Mouse (Mus musculus) lung, embryonic 15.5 days (tissue): Measurements from ENCODE around the gene Eml6. TPM values are rescaled to one million over a fixed set of nuclear protein-coding genes. Genes with fewer than 3 reads are reported as not detected.

Source experiments
- ATAC-seq: fragments of 200-750 bp; cut with Nextera tagmentation; 2 replicates; pipeline ENCODE4 v1.8.0; 2017; ENCODE audit warnings: moderate number of reproducible peaks, borderline replicate concordance; ENCODE audit not compliant: low FRiP score, low TSS enrichment; ENCODE audit errors: extremely low read depth
- H3K27ac ChIP-seq: fragments of 300-500 bp; sonication (generic); 2 replicates; pipeline ENCODE4 v1.5.1; 2015; ENCODE audit warnings: moderate library complexity, mild to moderate bottlenecking, inconsistent platforms
- H3K27me3 ChIP-seq: fragments of 300-500 bp; sonication (generic); 2 replicates; pipeline ENCODE4 v1.6.1; 2015; ENCODE audit warnings: inconsistent platforms
- H3K36me3 ChIP-seq: fragments of 300-500 bp; sonication (generic); 2 replicates; pipeline ENCODE4 v1.6.1; 2015; ENCODE audit warnings: inconsistent platforms
- H3K4me1 ChIP-seq: fragments of 300-500 bp; sonication (generic); 2 replicates; pipeline ENCODE4 v1.6.1; 2015; ENCODE audit warnings: inconsistent platforms
- H3K4me2 ChIP-seq: fragments of 300-500 bp; sonication (generic); 2 replicates; pipeline ENCODE4 v1.6.1; 2015; ENCODE audit warnings: inconsistent platforms, mild to moderate bottlenecking, moderate library complexity
- H3K4me3 ChIP-seq: fragments of 300-500 bp; sonication (generic); 2 replicates; pipeline ENCODE4 v1.5.1; 2015; ENCODE audit warnings: mild to moderate bottlenecking, inconsistent platforms
- H3K9ac ChIP-seq: fragments of 300-500 bp; sonication (generic); 2 replicates; pipeline ENCODE4 v1.6.1; 2015; ENCODE audit warnings: inconsistent platforms
- H3K9me3 ChIP-seq: fragments of 300-500 bp; sonication (generic); 2 replicates; pipeline ENCODE4 v1.6.1; 2016; ENCODE audit warnings: inconsistent platforms
- WGBS: fragments of 180-500 bp; shearing (Covaris S2); methylation state at CpG from one replicate; pipeline ENCODE4 v1.1.7; 2015; 5-methylcytosine and 5-hydroxymethylcytosine counted together
- polyA plus RNA-seq: library from polyadenylated mRNA; unstranded; fragments of >200 nt; fragmentation: Nextera tagmentation; extraction: Ambion mirVana; gene quantifications from 2 replicates; pipeline ENCODE4 v1.2.1, GENCODE M21; 2015

Gene Eml6
- polyA plus RNA-seq, 1 experiment from 2014 or later, result 0.69 TPM

GRCm38 (mm10) chr11:29808173-29808980 lies 217.5 kb downstream of the Eml6 start:
- Histone ChIP-seq H3K36me3 (no peaks in the 10 kb centered on the region), H3K4me1 (no peaks in the 10 kb centered on the region), H3K27me3 (no peaks in the 10 kb centered on the region), H3K9ac (no peak overlapping the region), H3K4me2 (no peak overlapping the region), H3K9me3 (no peaks in the 10 kb centered on the region), H3K4me3 (no peak overlapping the region), H3K27ac (no peak overlapping the region)
- 27% methylated on average over 9 of the region's 9 CpGs for WGBS
- ATAC-seq, result peak; percentile 70; the same call in 1 of the 2 replicates

GRCm38 (mm10) chr11:29807325-29807724 lies 218.5 kb downstream of the Eml6 start:
- WGBS, result 82% methylated on average over 5 of the region's 5 CpGs
- no peak overlapping the region for H3K4me2 ChIP-seq
- no peak overlapping the region for H3K27ac ChIP-seq
- no peak overlapping the region for H3K4me3 ChIP-seq
- no peak overlapping the region for H3K9ac ChIP-seq
- no peaks in the 10 kb centered on the region for H3K36me3 ChIP-seq
- ATAC-seq, result no peak
- H3K27me3 ChIP-seq, result no peaks in the 10 kb centered on the region
- no peaks in the 10 kb centered on the region for H3K4me1 ChIP-seq
- no peaks in the 10 kb centered on the region for H3K9me3 ChIP-seq

- H3K4me1 ChIP-seq, result no peaks in the 10 kb centered on the region
- H3K27ac ChIP-seq, result no peak overlapping the region
- no peaks in the 10 kb centered on the region for H3K27me3 ChIP-seq
- WGBS, result 62% methylated on average over 2 of the region's 2 CpGs
- H3K4me3 ChIP-seq, result no peak overlapping the region
- H3K36me3 ChIP-seq, result no peaks in the 10 kb centered on the region
- ATAC-seq, result no peak
- no peak overlapping the region for H3K4me2 ChIP-seq
- no peaks in the 10 kb centered on the region for H3K9me3 ChIP-seq
- no peak overlapping the region for H3K9ac ChIP-seq
Observed at GRCm38 (mm10) chr11:29801432-29802427, 224.1 kb downstream of the Eml6 start.

- no peaks in the 10 kb centered on the region for H3K4me1 ChIP-seq
- ATAC-seq, result no peak
- no peak overlapping the region for H3K4me2 ChIP-seq
- no peaks in the 10 kb centered on the region for H3K36me3 ChIP-seq
- no peaks in the 10 kb centered on the region for H3K9me3 ChIP-seq
- no peaks in the 10 kb centered on the region for H3K27me3 ChIP-seq
- no peak overlapping the region for H3K27ac ChIP-seq
- no peak overlapping the region for H3K9ac ChIP-seq
- no peak overlapping the region for H3K4me3 ChIP-seq
- WGBS, result 48% methylated on average over 1 of the region's 1 CpGs
Observed at GRCm38 (mm10) chr11:29799839-29800238, 226.0 kb downstream of the Eml6 start.

GRCm38 (mm10) chr11:29795106-29795505 lies 230.7 kb downstream of the Eml6 start:
- H3K27ac ChIP-seq, result no peak overlapping the region

GRCm38 (mm10) chr11:29794475-29794874 lies 231.4 kb downstream of the Eml6 start:
- ATAC-seq, result no peak
- Histone ChIP-seq H3K36me3 (no peaks in the 10 kb centered on the region), H3K27ac (no peak overlapping the region), H3K9me3 (no peaks in the 10 kb centered on the region), H3K4me3 (no peak overlapping the region), H3K27me3 (no peaks in the 10 kb centered on the region), H3K4me2 (no peak overlapping the region), H3K9ac (no peak overlapping the region), H3K4me1 (no peaks in the 10 kb centered on the region)
- WGBS, result 28% methylated on average over 2 of the region's 2 CpGs

More at GRCm38 (mm10) chr11:29795106-29795505, 230.7 kb downstream of the Eml6 start:
- H3K4me2 ChIP-seq, result no peak overlapping the region
- H3K9ac ChIP-seq, result no peak overlapping the region
- H3K36me3 ChIP-seq, result no peaks in the 10 kb centered on the region
- 80% methylated on average over 6 of the region's 6 CpGs for WGBS
- no peaks in the 10 kb centered on the region for H3K9me3 ChIP-seq
- no peak for ATAC-seq
- no peaks in the 10 kb centered on the region for H3K27me3 ChIP-seq
- H3K4me1 ChIP-seq, result no peaks in the 10 kb centered on the region
- H3K4me3 ChIP-seq, result no peak overlapping the region

GRCm38 (mm10) chr11:29790796-29791195 lies 235.0 kb downstream of the Eml6 start:
- H3K4me1 ChIP-seq, result no peaks in the 10 kb centered on the region
- WGBS, result 86% methylated on average over 2 of the region's 2 CpGs
- H3K27ac ChIP-seq, result no peak overlapping the region
- no peak overlapping the region for H3K4me2 ChIP-seq
- H3K36me3 ChIP-seq, result no peaks in the 10 kb centered on the region
- no peaks in the 10 kb centered on the region for H3K27me3 ChIP-seq
- no peak overlapping the region for H3K4me3 ChIP-seq
- H3K9me3 ChIP-seq, result no peaks in the 10 kb centered on the region
- no peak overlapping the region for H3K9ac ChIP-seq
- ATAC-seq, result no peak

GRCm38 (mm10) chr11:29788921-29789638 lies 236.8 kb downstream of the Eml6 start:
- H3K27ac ChIP-seq, result no peak overlapping the region
- WGBS, result 67% methylated on average over 6 of the region's 6 CpGs
- no peaks in the 10 kb centered on the region for H3K36me3 ChIP-seq
- ATAC-seq, result peak; percentile 55; the same call in 1 of the 2 replicates
- H3K4me2 ChIP-seq, result no peak overlapping the region
- no peaks in the 10 kb centered on the region for H3K9me3 ChIP-seq
- H3K9ac ChIP-seq, result no peak overlapping the region
- no peaks in the 10 kb centered on the region for H3K4me1 ChIP-seq
- no peaks in the 10 kb centered on the region for H3K27me3 ChIP-seq
- H3K4me3 ChIP-seq, result no peak overlapping the region

GRCm38 (mm10) chr11:29788499-29788898 lies 237.3 kb downstream of the Eml6 start:
- H3K27me3 ChIP-seq, result no peaks in the 10 kb centered on the region
- 47% methylated on average over 1 of the region's 1 CpGs for WGBS
- H3K36me3 ChIP-seq, result no peaks in the 10 kb centered on the region
- H3K4me3 ChIP-seq, result no peak overlapping the region
- no peaks in the 10 kb centered on the region for H3K9me3 ChIP-seq
- H3K4me2 ChIP-seq, result no peak overlapping the region
- H3K4me1 ChIP-seq, result no peaks in the 10 kb centered on the region
- ATAC-seq, result no peak
- H3K9ac ChIP-seq, result no peak overlapping the region
- H3K27ac ChIP-seq, result no peak overlapping the region

GRCm38 (mm10) chr11:29787473-29787872 lies 238.4 kb downstream of the Eml6 start:
- no peak for ATAC-seq
- no peak overlapping the region for H3K4me2 ChIP-seq
- no peak overlapping the region for H3K27ac ChIP-seq
- no peaks in the 10 kb centered on the region for H3K36me3 ChIP-seq
- no peak overlapping the region for H3K4me3 ChIP-seq
- no peak overlapping the region for H3K9ac ChIP-seq
- WGBS, result 14% methylated on average over 5 of the region's 5 CpGs
- no peaks in the 10 kb centered on the region for H3K27me3 ChIP-seq
- H3K9me3 ChIP-seq, result no peaks in the 10 kb centered on the region
- H3K4me1 ChIP-seq, result no peaks in the 10 kb centered on the region

- Histone ChIP-seq H3K27ac (no peak overlapping the region), H3K4me2 (no peak overlapping the region), H3K4me1 (no peaks in the 10 kb centered on the region), H3K36me3 (no peaks in the 10 kb centered on the region), H3K4me3 (no peak overlapping the region), H3K9me3 (no peaks in the 10 kb centered on the region), H3K27me3 (no peaks in the 10 kb centered on the region), H3K9ac (no peak overlapping the region)
- WGBS, result 80% methylated on average over 6 of the region's 6 CpGs
- ATAC-seq, result no peak
Observed at GRCm38 (mm10) chr11:29786583-29787219, 239.1 kb downstream of the Eml6 start.
